In genomic region chr10:40354556-40354955, GRCm38 (mm10) we compare ENCODE assay signal across 10 mouse cellular contexts.
"Had no signal": no experiment of that assay in that cellular context is flagged by ENCODE, and none has a peak within 500 bp of the region (broad histone marks: within the 10 kb centered on the region; RNA-seq: fewer than 3 reads in every experiment).

No protein-coding gene starts in this region.

- H3K27ac ChIP-seq: limb, embryonic 13.5 days; liver, embryonic 14.5 days; midbrain, embryonic 10.5 days; midbrain, embryonic 15.5 days; neural tube, embryonic 12.5 days had no signal

- H3K27me3 ChIP-seq: limb, embryonic 13.5 days; midbrain, embryonic 15.5 days; neural tube, embryonic 12.5 days had no signal

- H3K9ac ChIP-seq: limb, embryonic 13.5 days; liver, embryonic 14.5 days; midbrain, embryonic 15.5 days; neural tube, embryonic 12.5 days had no signal

- DNase-seq: kidney, postnatal 14 days; left cerebral cortex, postnatal 4 days; lung, adult 18-20 months; thymus, adult 18-20 months; thymus, postnatal 14 days had no signal

- H3K9me3 ChIP-seq: limb, embryonic 13.5 days; midbrain, embryonic 10.5 days; midbrain, embryonic 15.5 days; neural tube, embryonic 12.5 days had no signal

- H3K4me3 ChIP-seq: limb, embryonic 13.5 days; midbrain, embryonic 10.5 days; midbrain, embryonic 15.5 days; neural tube, embryonic 12.5 days had no signal

- H3K4me2 ChIP-seq: limb, embryonic 13.5 days; midbrain, embryonic 15.5 days; neural tube, embryonic 12.5 days had no signal

- ATAC-seq: midbrain, embryonic 15.5 days had no signal

- H3K36me3 ChIP-seq: limb, embryonic 13.5 days; midbrain, embryonic 10.5 days; midbrain, embryonic 15.5 days; neural tube, embryonic 12.5 days had no signal
